Mouse (Mus musculus) left cerebral cortex, postnatal 10 days (tissue): ENCODE data around the gene Rasgef1b. TPM values are rescaled to one million over a fixed set of nuclear protein-coding genes. Genes with fewer than 3 reads are reported as not detected.

Source experiments
- DNase-seq, 2 experiments: peaks; one replicate each; pipeline ENCODE4 v3.0.0; 2021 to 2022; ENCODE audit warnings: low spot score in 2 of 2, mixed read lengths in 1 of 2; ENCODE audit errors: extremely low spot score in 1 of 2
- intact Hi-C: fragments of 180-260 bp; cut with DNase I; formaldehyde crosslinking; loops from one replicate; pipeline ENCODE4 v1.15.1; 2025
- total RNA-seq, 2 experiments: library from RNA; stranded (reverse); gene quantifications; 2 replicates each; pipeline ENCODE4 v1.2.3; 2021

Gene Rasgef1b
- total RNA-seq, 2 experiments from 2014 or later, result 53.8 to 58.4 TPM

- no peak for DNase-seq
- intact Hi-C loops, result no loop called here
These were observed 10.9 kb downstream of the Rasgef1b start for GRCm38 (mm10) chr5:99717917-99718316.

GRCm38 (mm10) chr5:99715281-99715744 lies 13.6 kb downstream of the Rasgef1b start:
- peak; percentile 71 to 83 for DNase-seq
- intact Hi-C loops, result no loop called here

GRCm38 (mm10) chr5:99711947-99712346 lies 16.9 kb downstream of the Rasgef1b start:
- intact Hi-C loops, result no loop called here
- DNase-seq, result no peak

GRCm38 (mm10) chr5:99708706-99709105 lies 20.2 kb downstream of the Rasgef1b start:
- intact Hi-C loops, result no loop called here
- DNase-seq, result no peak

GRCm38 (mm10) chr5:99707261-99707660 lies 21.6 kb downstream of the Rasgef1b start:
- intact Hi-C loops, result no loop called here
- no peak for DNase-seq

GRCm38 (mm10) chr5:99701811-99702210 lies 27.1 kb downstream of the Rasgef1b start:
- intact Hi-C loops, result no loop called here
- no peak for DNase-seq

- intact Hi-C loops, result no loop called here
- peak in 1 of 2 experiments; percentile 30 for DNase-seq
These were observed 34.0 kb downstream of the Rasgef1b start for GRCm38 (mm10) chr5:99694712-99695360.

GRCm38 (mm10) chr5:99689909-99690308 lies 39.0 kb downstream of the Rasgef1b start:
- DNase-seq, result no peak
- intact Hi-C loops, result no loop called here

- intact Hi-C loops, result no loop called here
- no peak for DNase-seq
These were observed 41.0 kb downstream of the Rasgef1b start for GRCm38 (mm10) chr5:99687894-99688293.

GRCm38 (mm10) chr5:99684023-99684422 lies 44.8 kb downstream of the Rasgef1b start:
- DNase-seq, result no peak
- intact Hi-C loops, result no loop called here

GRCm38 (mm10) chr5:99669971-99670571 lies 58.8 kb downstream of the Rasgef1b start:
- intact Hi-C loops, result no loop called here
- DNase-seq, result no peak

GRCm38 (mm10) chr5:99656024-99656423 lies 72.8 kb downstream of the Rasgef1b start:
- intact Hi-C loops, result no loop called here
- no peak for DNase-seq

- intact Hi-C loops, result no loop called here
These were observed 75.9 kb downstream of the Rasgef1b start for GRCm38 (mm10) chr5:99652931-99653330.

GRCm38 (mm10) chr5:99641407-99641806 lies 87.5 kb downstream of the Rasgef1b start:
- no peak for DNase-seq
- intact Hi-C loops, result no loop called here

More at GRCm38 (mm10) chr5:99652931-99653330, 75.9 kb downstream of the Rasgef1b start:
- peak in 1 of 2 experiments; percentile 50 for DNase-seq

GRCm38 (mm10) chr5:99636575-99636974 lies 92.3 kb downstream of the Rasgef1b start:
- DNase-seq, result no peak
- intact Hi-C loops, result no loop called here

- intact Hi-C loops, result no loop called here
- no peak for DNase-seq
These were observed 94.8 kb downstream of the Rasgef1b start for GRCm38 (mm10) chr5:99634010-99634541.

- intact Hi-C loops, result no loop called here
- DNase-seq, result no peak
These were observed 95.3 kb downstream of the Rasgef1b start for GRCm38 (mm10) chr5:99633548-99633947.

- no peak for DNase-seq
- intact Hi-C loops, result no loop called here
These were observed 96.1 kb downstream of the Rasgef1b start for GRCm38 (mm10) chr5:99632649-99633310.

- DNase-seq, result peak in 1 of 2 experiments; percentile 56
- intact Hi-C loops, result no loop called here
These were observed 98.8 kb downstream of the Rasgef1b start for GRCm38 (mm10) chr5:99630087-99630486.

GRCm38 (mm10) chr5:99625603-99626002 lies 103.3 kb downstream of the Rasgef1b start:
- intact Hi-C loops, result no loop called here
- DNase-seq, result no peak
